Mouse (Mus musculus) neural tube, embryonic 11.5 days (tissue): ENCODE data around the gene Jarid2. TPM values are rescaled to one million over a fixed set of nuclear protein-coding genes. Genes with fewer than 3 reads are reported as not detected.
A peak's percentile ranks its signal among the peaks of the same experiment; 100 is the strongest.
"Not testable (repeated sequence)": the region's sequence is repeated elsewhere in the genome, so short reads cannot be mapped to it uniquely, and the experiment has no call there.

Source experiments
- ATAC-seq: fragments of 200-750 bp; cut with Nextera tagmentation; 2 replicates; pipeline ENCODE4 v1.8.0; 2017; ENCODE audit warnings: moderate number of reproducible peaks, mild to moderate bottlenecking, moderate TSS enrichment, moderate library complexity; ENCODE audit not compliant: insufficient read depth, low FRiP score, low TSS enrichment
- DNase-seq: peaks from one replicate; pipeline ENCODE4 v3.0.0-alpha.2; 2015; ENCODE audit warnings: low spot score
- H3K27ac ChIP-seq: fragments of 300-500 bp; sonication (generic); 2 replicates; pipeline ENCODE4 v1.5.1; 2014; ENCODE audit warnings: low read depth, mild to moderate bottlenecking, low read length
- H3K27me3 ChIP-seq: fragments of 300-500 bp; sonication (generic); 2 replicates; pipeline ENCODE4 v1.6.1; 2014; ENCODE audit warnings: mild to moderate bottlenecking, low read length, mixed read lengths; ENCODE audit not compliant: control insufficient read depth, insufficient read depth
- H3K36me3 ChIP-seq: fragments of 300-500 bp; sonication (generic); 2 replicates; pipeline ENCODE4 v1.6.1; 2014; ENCODE audit warnings: mild to moderate bottlenecking, low read length, moderate library complexity, mixed read lengths; ENCODE audit not compliant: control insufficient read depth, insufficient read depth
- H3K4me1 ChIP-seq: fragments of 300-500 bp; sonication (generic); 2 replicates; pipeline ENCODE4 v1.6.1; 2014; ENCODE audit warnings: low read length, mixed read lengths; ENCODE audit not compliant: control insufficient read depth, insufficient read depth
- H3K4me2 ChIP-seq: fragments of 300-500 bp; sonication (generic); 2 replicates; pipeline ENCODE4 v1.6.1; 2014; ENCODE audit warnings: low read depth, mild to moderate bottlenecking, moderate library complexity
- H3K4me3 ChIP-seq: fragments of 300-500 bp; sonication (generic); 2 replicates; pipeline ENCODE4 v1.5.1; 2014; ENCODE audit warnings: low read depth, low read length
- H3K9ac ChIP-seq: fragments of 300-500 bp; sonication (generic); 2 replicates; pipeline ENCODE4 v1.6.1; 2014; ENCODE audit warnings: mild to moderate bottlenecking, low read length
- H3K9me3 ChIP-seq: fragments of 300-500 bp; sonication (generic); 2 replicates; pipeline ENCODE4 v1.6.1; 2016; ENCODE audit warnings: low read length; ENCODE audit not compliant: control insufficient read depth
- WGBS: fragments of 180-500 bp; shearing (Covaris S2); extraction: QIAGEN DNeasy Blood & Tissue Kit; methylation state at CpG from one replicate; pipeline ENCODE4 v1.1.7; 2014; 5-methylcytosine and 5-hydroxymethylcytosine counted together
- polyA plus RNA-seq: library from polyadenylated mRNA; unstranded; fragments of >200 nt; fragmentation: Nextera tagmentation; extraction: Ambion mirVana; gene quantifications from 2 replicates; pipeline ENCODE4 v1.2.1, GENCODE M21; 2014

Jarid2 gene
- polyA plus RNA-seq, 1 experiment from 2014 or later, result 47.9 TPM

GRCm38 (mm10) chr13:44869418-44870119 is 140.3 kb downstream of the Jarid2 start:
- not testable (repeated sequence) for H3K9me3 ChIP-seq, H3K4me1 ChIP-seq, H3K27ac ChIP-seq, H3K27me3 ChIP-seq, H3K4me2 ChIP-seq, H3K9ac ChIP-seq, H3K36me3 ChIP-seq, H3K4me3 ChIP-seq
- peak; percentile 100 for DNase-seq
- WGBS, result 75% methylated on average over 47 of the region's 47 CpGs
- peak; percentile 100 for ATAC-seq

- no peak for DNase-seq
Measured at GRCm38 (mm10) chr13:44876799-44877198, 147.5 kb downstream of the Jarid2 start.

GRCm38 (mm10) chr13:44881001-44881400 is 151.7 kb downstream of the Jarid2 start:
- 91% methylated on average over 4 of the region's 4 CpGs for WGBS
- no peak for DNase-seq
- no peaks in the 10 kb centered on the region for H3K36me3 ChIP-seq
- no peak overlapping the region for H3K4me3 ChIP-seq
- H3K4me2 ChIP-seq, result no peak overlapping the region
- no peak overlapping the region for H3K27ac ChIP-seq
- no peak overlapping the region for H3K9ac ChIP-seq
- H3K4me1 ChIP-seq, result peaks cover 9% of the 10 kb centered on the region; the same call in 1 of the 2 replicates
- H3K9me3 ChIP-seq, result no peaks in the 10 kb centered on the region
- no peaks in the 10 kb centered on the region for H3K27me3 ChIP-seq
- ATAC-seq, result no peak

More at GRCm38 (mm10) chr13:44876799-44877198, 147.5 kb downstream of the Jarid2 start:
- no peaks in the 10 kb centered on the region for H3K36me3 ChIP-seq
- 83% methylated on average over 2 of the region's 2 CpGs for WGBS
- H3K9me3 ChIP-seq, result no peaks in the 10 kb centered on the region
- no peak overlapping the region for H3K27ac ChIP-seq
- no peak overlapping the region for H3K9ac ChIP-seq
- no peak overlapping the region for H3K4me3 ChIP-seq
- H3K27me3 ChIP-seq, result no peaks in the 10 kb centered on the region
- H3K4me1 ChIP-seq, result peaks cover 9% of the 10 kb centered on the region; the same call in 1 of the 2 replicates
- ATAC-seq, result no peak
- no peak overlapping the region for H3K4me2 ChIP-seq

- 78% methylated on average over 2 of the region's 2 CpGs for WGBS
- H3K27ac ChIP-seq, result no peak overlapping the region
- no peak overlapping the region for H3K9ac ChIP-seq
- no peaks in the 10 kb centered on the region for H3K36me3 ChIP-seq
- H3K4me2 ChIP-seq, result no peak overlapping the region
- ATAC-seq (no peak), DNase-seq (no peak)
- H3K9me3 ChIP-seq, result no peaks in the 10 kb centered on the region
- no peaks in the 10 kb centered on the region for H3K27me3 ChIP-seq
- H3K4me3 ChIP-seq, result no peak overlapping the region
- H3K4me1 ChIP-seq, result no peaks in the 10 kb centered on the region
Measured at GRCm38 (mm10) chr13:44886221-44886620, 156.9 kb downstream of the Jarid2 start.

- H3K9me3 ChIP-seq, result no peaks in the 10 kb centered on the region
- no peak overlapping the region for H3K9ac ChIP-seq
- H3K4me2 ChIP-seq, result no peak overlapping the region
- H3K27me3 ChIP-seq, result no peaks in the 10 kb centered on the region
- H3K4me3 ChIP-seq, result no peak overlapping the region
- no peak overlapping the region for H3K27ac ChIP-seq
- no peaks in the 10 kb centered on the region for H3K36me3 ChIP-seq
- DNase-seq (no peak), ATAC-seq (no peak)
- H3K4me1 ChIP-seq, result no peaks in the 10 kb centered on the region
- 60% methylated on average over 2 of the region's 2 CpGs for WGBS
Measured at GRCm38 (mm10) chr13:44890612-44891011, 161.3 kb downstream of the Jarid2 start.

GRCm38 (mm10) chr13:44891813-44892730 is 162.8 kb downstream of the Jarid2 start:
- Histone ChIP-seq H3K9ac (no peak overlapping the region), H3K4me1 (no peaks in the 10 kb centered on the region), H3K9me3 (no peaks in the 10 kb centered on the region), H3K4me3 (no peak overlapping the region), H3K27ac (no peak overlapping the region), H3K4me2 (no peak overlapping the region), H3K27me3 (no peaks in the 10 kb centered on the region), H3K36me3 (0 out of 2 replicates have a peak, but pooled peaks cover 2% of the 10 kb centered on the region)
- DNase-seq (no peak), ATAC-seq (no peak)
- WGBS, result 48% methylated on average over 5 of the region's 5 CpGs

GRCm38 (mm10) chr13:44896211-44896610 is 166.9 kb downstream of the Jarid2 start:
- no peak overlapping the region for H3K4me3 ChIP-seq
- H3K27ac ChIP-seq, result no peak overlapping the region
- H3K4me1 ChIP-seq, result no peaks in the 10 kb centered on the region
- H3K9me3 ChIP-seq, result no peaks in the 10 kb centered on the region
- H3K36me3 ChIP-seq, result 0 out of 2 replicates have a peak, but pooled peaks cover 5% of the 10 kb centered on the region
- 94% methylated on average over 12 of the region's 12 CpGs for WGBS
- no peak overlapping the region for H3K9ac ChIP-seq
- H3K27me3 ChIP-seq, result no peaks in the 10 kb centered on the region
- DNase-seq (no peak), ATAC-seq (no peak)
- H3K4me2 ChIP-seq, result no peak overlapping the region

- no peak overlapping the region for H3K9ac ChIP-seq
- H3K4me3 ChIP-seq, result no peak overlapping the region
- H3K9me3 ChIP-seq, result no peaks in the 10 kb centered on the region
- ATAC-seq, result no peak
- no peak for DNase-seq
- H3K4me2 ChIP-seq, result no peak overlapping the region
- no peaks in the 10 kb centered on the region for H3K4me1 ChIP-seq
- H3K36me3 ChIP-seq, result peaks cover 15% of the 10 kb centered on the region
- H3K27me3 ChIP-seq, result no peaks in the 10 kb centered on the region
- no peak overlapping the region for H3K27ac ChIP-seq
- WGBS, result 96% methylated on average over 6 of the region's 6 CpGs
Measured at GRCm38 (mm10) chr13:44902299-44902698, 173.0 kb downstream of the Jarid2 start.
